Mouse (Mus musculus) megakaryocyte, embryonic 14.5 days (primary cell): ENCODE measurements at regions not wholly inside any gene's neighbourhood (a gene's known extent, or its start where the extent isn't known, plus 50 kb on each side); places are given as distances from the start of the nearest gene placed in this dataset.

Experiments used
- FLI1 ChIP-seq: IDR thresholded peaks from 2 replicates; pipeline ENCODE4 v1.6.1; 2012; ENCODE audit warnings: low read length, inconsistent platforms, mixed read lengths
- GATA1 ChIP-seq: IDR thresholded peaks from 3 replicates; pipeline ENCODE4 v1.6.1; 2012; ENCODE audit warnings: mixed read lengths, low read length, inconsistent platforms, borderline replicate concordance

DNA sequence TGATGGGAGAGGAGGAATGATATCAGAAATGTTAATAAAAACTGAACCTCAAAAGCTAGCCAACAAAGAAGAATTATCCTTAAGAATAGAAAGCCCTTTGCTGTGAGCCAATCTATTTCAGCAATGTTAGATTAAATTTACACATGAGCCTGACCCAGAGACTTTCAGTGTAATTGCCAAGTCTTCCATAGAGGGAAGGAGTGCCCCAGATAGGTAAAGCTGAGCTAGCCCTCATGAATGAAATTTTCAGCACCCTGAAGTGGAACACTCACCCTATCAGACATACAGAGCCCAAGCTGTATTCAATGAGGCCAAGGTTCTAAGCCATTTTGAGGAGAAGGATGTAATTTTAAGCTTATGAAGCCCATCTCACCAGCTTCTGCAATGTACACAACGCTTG is 69.0 kb upstream of the Pik3r1 start:
- TF ChIP-seq GATA1 (no peak), FLI1 (no peak)
